Mouse (Mus musculus): Measurements from ENCODE around the gene Tcea2. TPM values are rescaled to one million over a fixed set of nuclear protein-coding genes. Genes with fewer than 3 reads are reported as not detected.

Tcea2 gene
- 128 and 138 TPM in 2 replicates for polyA plus RNA-seq (2012; rRNA removed)

- Histone ChIP-seq H3K27ac (ENCODE audit: insufficient read depth, low read length) (peak within 1 kb of the TSS; percentile 85), H3K4me3 (replicated peaks; ENCODE audit: insufficient read depth, low read depth, low read length) (peak within 1 kb of the TSS; percentile 95), H3K4me1 (ENCODE audit: control insufficient read depth, insufficient read depth, low read length) (peaks cover 13% of the 10 kb centered on the region; the same call in 1 of the 2 replicates), H3K27me3 (ENCODE audit: control insufficient read depth, insufficient read depth, low read length) (no peaks in the 10 kb centered on the region)
- WGBS: under 1% methylated on average over 69 of the region's 69 CpGs
- peak; percentile 84 to 86 for DNase-seq
- peak; percentile 49; the same call in 1 of the 2 replicates for TF ChIP-seq POLR2A (IDR thresholded peaks at IDR 0.05; ENCODE audit: borderline replicate concordance, insufficient read depth, low read length)
- no peak for TF ChIP-seq CTCF (IDR thresholded peaks at IDR 0.05; ENCODE audit: borderline replicate concordance, insufficient read depth, low read depth, low read length)
Measured at GRCm38 (mm10) chr2:181679951-181680715, at the start of gene Tcea2. TSS of gene Tcea2 (plus strand) at chr2:181680310.

- H3K4me1 ChIP-seq (ENCODE audit: control insufficient read depth, insufficient read depth, low read length): peaks cover 16% of the 10 kb centered on the region; the same call in 1 of the 2 replicates
- WGBS: 17% methylated on average over 6 of the region's 6 CpGs
- H3K4me3 ChIP-seq (replicated peaks; ENCODE audit: insufficient read depth, low read depth, low read length): no peak overlapping the region
- no peak for TF ChIP-seq CTCF (IDR thresholded peaks at IDR 0.05; ENCODE audit: borderline replicate concordance, insufficient read depth, low read depth, low read length)
- TF ChIP-seq POLR2A (IDR thresholded peaks at IDR 0.05; ENCODE audit: borderline replicate concordance, insufficient read depth, low read length): no peak
- H3K27me3 ChIP-seq (ENCODE audit: control insufficient read depth, insufficient read depth, low read length): no peaks in the 10 kb centered on the region
- DNase-seq: peak; percentile 57 to 72
- H3K27ac ChIP-seq (ENCODE audit: insufficient read depth, low read length): peak overlapping the region; percentile 4; the same call in 1 of the 2 replicates
Measured at GRCm38 (mm10) chr2:181632624-181633023, 47.5 kb upstream of the Tcea2 start.

DNA sequence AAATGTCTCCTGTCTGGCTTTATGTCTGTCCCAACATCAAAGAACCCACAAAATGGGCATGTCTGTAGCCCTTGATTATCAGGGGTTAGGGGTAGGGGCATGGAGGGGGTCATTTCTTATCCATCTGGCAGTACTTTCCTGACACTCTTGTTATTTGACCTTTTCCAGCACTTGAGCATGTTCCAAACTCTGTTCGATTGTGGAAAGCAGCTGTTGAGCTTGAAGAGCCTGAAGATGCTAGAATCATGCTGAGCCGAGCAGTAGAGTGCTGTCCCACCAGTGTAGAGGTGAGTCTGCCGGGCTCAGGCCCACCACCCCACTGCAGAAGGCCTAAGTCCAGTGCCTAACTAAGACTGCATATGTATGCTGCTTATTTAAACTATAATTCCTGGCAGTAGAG lies 44.2 kb upstream of the Tcea2 start:
- DNase-seq: no peak
- 83% methylated on average over 3 of the region's 3 CpGs for WGBS
- no peak for TF ChIP-seq CTCF (IDR thresholded peaks at IDR 0.05; ENCODE audit: borderline replicate concordance, insufficient read depth, low read depth, low read length)
- TF ChIP-seq POLR2A (IDR thresholded peaks at IDR 0.05; ENCODE audit: borderline replicate concordance, insufficient read depth, low read length): no peak
- peaks cover 16% of the 10 kb centered on the region; the same call in 1 of the 2 replicates for H3K4me1 ChIP-seq (ENCODE audit: control insufficient read depth, insufficient read depth, low read length)
- H3K27me3 ChIP-seq (ENCODE audit: control insufficient read depth, insufficient read depth, low read length): no peaks in the 10 kb centered on the region
- H3K4me3 ChIP-seq (replicated peaks; ENCODE audit: insufficient read depth, low read depth, low read length): no peak overlapping the region
- no peak overlapping the region for H3K27ac ChIP-seq (ENCODE audit: insufficient read depth, low read length)

DNA sequence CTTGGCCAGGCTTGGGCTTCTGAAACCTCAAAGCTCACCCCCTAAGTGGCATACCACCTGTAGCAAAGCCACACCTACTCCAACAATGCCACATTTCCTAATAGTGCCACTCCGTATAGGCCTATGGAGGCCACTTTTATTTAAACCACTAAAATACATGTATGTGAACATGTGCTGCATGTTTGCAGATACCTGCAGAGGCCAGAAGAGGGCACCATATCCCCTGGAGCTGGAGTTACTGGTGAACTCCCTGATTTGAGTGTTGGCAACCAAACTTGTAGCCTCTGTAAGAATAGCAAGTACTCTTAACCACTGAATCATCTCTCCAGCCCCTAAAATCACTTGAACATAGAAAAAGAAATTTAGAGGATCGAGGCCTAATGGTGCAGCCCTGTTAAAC lies 35.7 kb upstream of the Tcea2 start:
- WGBS: 88% methylated on average over 2 of the region's 2 CpGs
- no peak overlapping the region for H3K27ac ChIP-seq (ENCODE audit: insufficient read depth, low read length)
- peaks cover 3% of the 10 kb centered on the region; the same call in 1 of the 2 replicates for H3K4me1 ChIP-seq (ENCODE audit: control insufficient read depth, insufficient read depth, low read length)
- H3K4me3 ChIP-seq (replicated peaks; ENCODE audit: insufficient read depth, low read depth, low read length): no peak overlapping the region
- TF ChIP-seq CTCF (IDR thresholded peaks at IDR 0.05; ENCODE audit: borderline replicate concordance, insufficient read depth, low read depth, low read length) (peak; percentile 65; the same call in 1 of the 2 replicates), POLR2A (IDR thresholded peaks at IDR 0.05; ENCODE audit: borderline replicate concordance, insufficient read depth, low read length) (no peak)
- peak in 1 of 2 experiments; percentile 34 for DNase-seq
- H3K27me3 ChIP-seq (ENCODE audit: control insufficient read depth, insufficient read depth, low read length): no peaks in the 10 kb centered on the region

DNA sequence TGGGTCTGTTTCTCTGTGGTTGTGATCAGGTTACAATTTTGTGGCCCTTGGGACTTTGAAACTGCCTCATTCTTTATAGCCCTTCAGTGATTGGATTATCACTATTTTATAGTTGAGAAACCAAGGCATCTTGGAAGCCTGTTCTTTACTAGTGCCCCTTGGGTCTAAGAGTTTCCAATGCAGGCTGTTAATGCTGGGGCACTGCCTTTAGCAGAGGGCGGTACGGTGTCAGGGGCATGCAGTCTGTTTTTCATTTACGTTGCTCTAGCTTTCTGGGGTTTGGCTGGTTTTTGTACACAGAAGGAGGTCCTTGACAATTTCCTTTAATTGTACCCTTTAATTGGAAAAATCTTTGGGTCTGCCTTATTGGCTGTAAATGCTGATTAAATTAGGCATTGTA lies 34.4 kb upstream of the Tcea2 start:
- no peaks in the 10 kb centered on the region for H3K27me3 ChIP-seq (ENCODE audit: control insufficient read depth, insufficient read depth, low read length)
- peaks cover 3% of the 10 kb centered on the region; the same call in 1 of the 2 replicates for H3K4me1 ChIP-seq (ENCODE audit: control insufficient read depth, insufficient read depth, low read length)
- WGBS: 91% methylated on average over 3 of the region's 3 CpGs

GRCm38 (mm10) chr2:181646626-181647472 lies 33.3 kb upstream of the Tcea2 start:
- 94% methylated on average over 6 of the region's 6 CpGs for whole genome bisulfite sequencing
- DNase-seq: no peak

More for the DNA sequence above, 34.4 kb upstream of the Tcea2 start:
- no peak for DNase-seq
- Histone ChIP-seq H3K27ac (ENCODE audit: insufficient read depth, low read length) (no peak overlapping the region), H3K4me3 (replicated peaks; ENCODE audit: insufficient read depth, low read depth, low read length) (no peak overlapping the region)
- no peak for TF ChIP-seq CTCF (IDR thresholded peaks at IDR 0.05; ENCODE audit: borderline replicate concordance, insufficient read depth, low read depth, low read length)
- TF ChIP-seq POLR2A (IDR thresholded peaks at IDR 0.05; ENCODE audit: borderline replicate concordance, insufficient read depth, low read length): no peak

DNA sequence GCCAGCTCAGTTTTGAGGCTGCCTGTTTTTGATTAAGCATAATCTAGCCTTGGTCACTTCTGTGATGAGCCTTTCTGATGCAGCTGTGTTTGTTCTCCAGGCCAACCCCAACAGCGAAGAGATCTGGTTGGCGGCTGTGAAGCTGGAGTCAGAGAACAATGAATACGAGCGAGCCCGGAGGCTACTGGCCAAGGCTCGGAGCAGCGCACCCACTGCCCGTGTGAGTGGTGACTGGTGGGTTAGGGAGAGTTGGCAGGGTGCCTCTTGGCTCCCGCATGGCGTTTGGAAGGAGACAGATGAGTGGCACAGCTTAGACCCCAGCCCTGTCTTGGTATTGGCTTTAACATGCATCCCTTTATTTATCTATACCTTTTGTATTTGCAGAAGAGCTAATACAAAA lies 31.2 kb upstream of the Tcea2 start:
- TF ChIP-seq POLR2A (IDR thresholded peaks at IDR 0.05; ENCODE audit: borderline replicate concordance, insufficient read depth, low read length): no peak
- TF ChIP-seq CTCF (IDR thresholded peaks at IDR 0.05; ENCODE audit: borderline replicate concordance, insufficient read depth, low read depth, low read length): no peak
- Histone ChIP-seq H3K4me1 (ENCODE audit: control insufficient read depth, insufficient read depth, low read length) (peaks cover 3% of the 10 kb centered on the region; the same call in 1 of the 2 replicates), H3K27me3 (ENCODE audit: control insufficient read depth, insufficient read depth, low read length) (no peaks in the 10 kb centered on the region), H3K27ac (ENCODE audit: insufficient read depth, low read length) (no peak overlapping the region), H3K4me3 (replicated peaks; ENCODE audit: insufficient read depth, low read depth, low read length) (no peak overlapping the region)
- DNase-seq: no peak
- 26% methylated on average over 10 of the region's 10 CpGs for WGBS

More at GRCm38 (mm10) chr2:181646626-181647472, 33.3 kb upstream of the Tcea2 start:
- Histone ChIP-seq H3K27ac (ENCODE audit: insufficient read depth, low read length) (no peak overlapping the region), H3K4me1 (ENCODE audit: control insufficient read depth, insufficient read depth, low read length) (peaks cover 3% of the 10 kb centered on the region; the same call in 1 of the 2 replicates), H3K4me3 (replicated peaks; ENCODE audit: insufficient read depth, low read depth, low read length) (no peak overlapping the region), H3K27me3 (ENCODE audit: control insufficient read depth, insufficient read depth, low read length) (no peaks in the 10 kb centered on the region)
- TF ChIP-seq POLR2A (IDR thresholded peaks at IDR 0.05; ENCODE audit: borderline replicate concordance, insufficient read depth, low read length): no peak
- no peak for TF ChIP-seq CTCF (IDR thresholded peaks at IDR 0.05; ENCODE audit: borderline replicate concordance, insufficient read depth, low read depth, low read length)
